Mouse (Mus musculus) cerebellum, postnatal 36 days (tissue): ENCODE data around the gene Ttc19.
"Not testable (repeated sequence)": the region's sequence is repeated elsewhere in the genome, so short reads cannot be mapped to it uniquely, and the experiment has no call there.

Experiments used
- DNase-seq, 2 experiments: peaks; one replicate each; pipeline ENCODE4 v3.0.0; 2021 to 2022; ENCODE audit warnings: mixed read lengths in 2 of 2

Ttc19 gene

GRCm38 (mm10) chr11:62285020-62285419 is 3.7 kb downstream of the Ttc19 start:
- no peak for DNase-seq

GRCm38 (mm10) chr11:62287700-62288099 is 6.4 kb downstream of the Ttc19 start:
- no peak for DNase-seq

GRCm38 (mm10) chr11:62294121-62294520 is 12.8 kb downstream of the Ttc19 start:
- no peak for DNase-seq

GRCm38 (mm10) chr11:62298883-62299282 is 17.6 kb downstream of the Ttc19 start:
- DNase-seq: no peak

GRCm38 (mm10) chr11:62305866-62306265 is 24.6 kb downstream of the Ttc19 start:
- peak in 1 of 2 experiments; percentile 13 for DNase-seq

- no peak for DNase-seq
Observed at GRCm38 (mm10) chr11:62309296-62309695, 28.0 kb downstream of the Ttc19 start.

- DNase-seq: no peak
Observed at GRCm38 (mm10) chr11:62314984-62315383, 33.7 kb downstream of the Ttc19 start.

- peak; percentile 36 to 39 for DNase-seq
Observed at GRCm38 (mm10) chr11:62317746-62318145, 36.5 kb downstream of the Ttc19 start.

- DNase-seq: no peak
Observed at GRCm38 (mm10) chr11:62320097-62320496, 38.8 kb downstream of the Ttc19 start.

- no peak for DNase-seq
Observed at GRCm38 (mm10) chr11:62323659-62324058, 42.4 kb downstream of the Ttc19 start.

GRCm38 (mm10) chr11:62331141-62331540 is 49.9 kb downstream of the Ttc19 start:
- DNase-seq: peak in 1 of 2 experiments; percentile 22

GRCm38 (mm10) chr11:62332228-62332627 is 51.0 kb downstream of the Ttc19 start:
- no peak for DNase-seq

GRCm38 (mm10) chr11:62343002-62343401 is 61.7 kb downstream of the Ttc19 start:
- no peak for DNase-seq

- no peak for DNase-seq
Observed at GRCm38 (mm10) chr11:62351948-62352347, 70.7 kb downstream of the Ttc19 start.

- no peak for DNase-seq
Observed at GRCm38 (mm10) chr11:62355216-62355615, 73.9 kb downstream of the Ttc19 start.

- DNase-seq: no peak
Observed at GRCm38 (mm10) chr11:62366879-62367278, 85.6 kb downstream of the Ttc19 start.

- no peak for DNase-seq
Observed at GRCm38 (mm10) chr11:62369924-62370323, 88.7 kb downstream of the Ttc19 start.

- peak; percentile 22 to 41 for DNase-seq
Observed at GRCm38 (mm10) chr11:62371776-62372175, 90.5 kb downstream of the Ttc19 start.

- not testable (repeated sequence) for DNase-seq
Observed at GRCm38 (mm10) chr11:62377202-62377851, 96.1 kb downstream of the Ttc19 start.
